ENCODE assay signal across 20 mouse cellular contexts in genomic region chr13:10710909-10711308, GRCm38 (mm10).
DNase-seq lines count a peak whose midpoint lies in the region; ATAC-seq and TF ChIP-seq lines count a peak whose summit lies in the region.
"Had no signal": no experiment of that assay in that cellular context is flagged by ENCODE, and none has a peak within 500 bp of the region (broad histone marks: within the 10 kb centered on the region; RNA-seq: fewer than 3 reads in every experiment).

No protein-coding gene starts in this region.

- H3K9me3 ChIP-seq in kidney, postnatal 0 days (replicated peaks; ENCODE audit: low read length) = no peaks in the 10 kb centered on the region
- H3K9me3 ChIP-seq: embryonic facial prominence, embryonic 13.5 days; forebrain, embryonic 12.5 days; heart, embryonic 12.5 days; hindbrain, embryonic 10.5 days had no signal

- H3K4me2 ChIP-seq in kidney, postnatal 0 days (ENCODE audit: low read length) = no peak overlapping the region
- H3K4me2 ChIP-seq: embryonic facial prominence, embryonic 13.5 days; forebrain, embryonic 12.5 days; heart, embryonic 12.5 days; hindbrain, embryonic 14.5 days had no signal

- DNase-seq in embryo, embryonic 10.5 days (ENCODE audit: low spot score) = peak; percentile 15
- no peak for DNase-seq in embryo, embryonic 9.5 days (ENCODE audit: extremely low spot score)
- peak; percentile 45 for DNase-seq in kidney, postnatal 0 days (ENCODE audit: low spot score)
- DNase-seq in kidney, adult 11 months = no peak
- peak; percentile 4 for DNase-seq in retina, postnatal 1 day
- no peak for DNase-seq in retina, embryonic 14.5 days (ENCODE audit: low spot score)
- DNase-seq: adrenal gland, postnatal 14 days; cerebellum, adult 18-20 months; cerebellum, adult 9-11 months; cerebellum, postnatal 36 days; gastrocnemius, postnatal 14 days had no signal

- H3K4me3 ChIP-seq in kidney, postnatal 0 days (replicated peaks; ENCODE audit: low read depth, low read length) = no peak overlapping the region
- H3K4me3 ChIP-seq: embryonic facial prominence, embryonic 13.5 days; forebrain, embryonic 12.5 days; heart, embryonic 12.5 days; hindbrain, embryonic 10.5 days had no signal

- no peaks in the 10 kb centered on the region for H3K27me3 ChIP-seq in kidney, postnatal 0 days (ENCODE audit: insufficient read depth, low read length)
- H3K27me3 ChIP-seq: embryonic facial prominence, embryonic 13.5 days; forebrain, embryonic 12.5 days; heart, embryonic 12.5 days; Patski had no signal

- no peak for TF ChIP-seq CTCF in kidney, postnatal 0 days (IDR thresholded peaks at IDR 0.05; ENCODE audit: low read depth)

- no peak overlapping the region for H3K27ac ChIP-seq in kidney, postnatal 0 days
- H3K27ac ChIP-seq: embryonic facial prominence, embryonic 13.5 days; forebrain, embryonic 12.5 days; hindbrain, embryonic 10.5 days; hindbrain, embryonic 14.5 days had no signal

- H3K4me1 ChIP-seq in kidney, postnatal 0 days (replicated peaks; ENCODE audit: insufficient read depth, low read length) = no peaks in the 10 kb centered on the region
- H3K4me1 ChIP-seq: embryonic facial prominence, embryonic 13.5 days; heart, embryonic 12.5 days; hindbrain, embryonic 10.5 days had no signal

- WGBS in kidney, postnatal 0 days = 51% methylated on average over 4 of the region's 4 CpGs

- ATAC-seq in kidney, postnatal 0 days (replicated peaks; ENCODE audit: low FRiP score, low read depth) = peak; percentile 73
- no peak for ATAC-seq in granulocyte monocyte progenitor cell, adult 5-6 weeks (replicated peaks; ENCODE audit: poor library complexity, severe bottlenecking)
- ATAC-seq: activated CD4-positive, CD25-positive, alpha-beta regulatory T cell, adult 4 months; forebrain, embryonic 16.5 days; Patski had no signal

- H3K9ac ChIP-seq in kidney, postnatal 0 days (ENCODE audit: low read depth, low read length) = no peak overlapping the region
- H3K9ac ChIP-seq: embryonic facial prominence, embryonic 13.5 days; forebrain, embryonic 12.5 days; heart, embryonic 12.5 days; hindbrain, embryonic 14.5 days had no signal

- no peaks in the 10 kb centered on the region for H3K36me3 ChIP-seq in kidney, postnatal 0 days (ENCODE audit: insufficient read depth, low read length)
- H3K36me3 ChIP-seq: embryonic facial prominence, embryonic 13.5 days; forebrain, embryonic 12.5 days; heart, embryonic 12.5 days; hindbrain, embryonic 10.5 days had no signal

Comparison
In these comparisons a context has a peak if more than half of its experiments do, and no peak if none do; other contexts are left out.
1. DNase-seq: peak in embryo, embryonic 10.5 days (single experiment), kidney, postnatal 0 days (single experiment) and retina, postnatal 1 day (single experiment); none in embryo, embryonic 9.5 days (single experiment), kidney, adult 11 months (single experiment) and retina, embryonic 14.5 days (single experiment).